Mouse (Mus musculus): ENCODE results near the gene Map3k4. TPM values are rescaled to one million over a fixed set of nuclear protein-coding genes. Genes with fewer than 3 reads are reported as not detected.

Map3k4 gene
- total RNA-seq, 1 experiment = 31.7 TPM

GRCm38 (mm10) chr17:12259957-12260356, 58.6 kb downstream of the Map3k4 start:
- no peak overlapping the region for H3K27ac ChIP-seq (ENCODE audit: insufficient read depth, low read depth, low read length, poor library complexity, severe bottlenecking)
- no peaks in the 10 kb centered on the region for H3K9me3 ChIP-seq (ENCODE audit: control insufficient read depth, insufficient read depth, low read depth, low read length)
- peaks cover 28% of the 10 kb centered on the region; the same call in 1 of the 2 replicates for H3K36me3 ChIP-seq (ENCODE audit: control insufficient read depth, insufficient read depth, low read length, poor library complexity, severe bottlenecking)
- TF ChIP-seq MAFK (IDR thresholded peaks at IDR 0.05; ENCODE audit: insufficient read depth, low read depth, low read length) (no peak), ZNF384 (IDR thresholded peaks at IDR 0.05; ENCODE audit: low read depth, low read length) (no peak), CHD2 (IDR thresholded peaks at IDR 0.05; ENCODE audit: low read depth, low read length) (no peak), HCFC1 (IDR thresholded peaks at IDR 0.05; ENCODE audit: borderline replicate concordance, insufficient read depth, low read length) (no peak), ZC3H11A (IDR thresholded peaks at IDR 0.05; ENCODE audit: borderline replicate concordance, low read depth, low read length) (no peak)
- in situ Hi-C loops (cut with MboI; ENCODE audit: low sequenced_read_pairs in 2 of 2, unreplicated experiment in 2 of 2) = no loop called here
- no peak for DNase-seq (ENCODE audit: low read depth, low spot score)
- H3K4me3 ChIP-seq (ENCODE audit: insufficient read depth in 1 of 2, low read depth in 1 of 2, low read length in 2 of 2, poor library complexity in 1 of 2, severe bottlenecking in 1 of 2) = no peak overlapping the region
- H3K9ac ChIP-seq (ENCODE audit: insufficient read depth, low read depth, low read length, poor library complexity, severe bottlenecking) = no peak overlapping the region
- H3K4me1 ChIP-seq (ENCODE audit: control insufficient read depth in 2 of 2, insufficient read depth in 2 of 2, low read length in 2 of 2, poor library complexity in 1 of 2) = no peaks in the 10 kb centered on the region

GRCm38 (mm10) chr17:12258517-12258916, 60.1 kb downstream of the Map3k4 start:
- H3K9me3 ChIP-seq (ENCODE audit: control insufficient read depth, insufficient read depth, low read depth, low read length) = 0 out of 2 replicates have a peak, but pooled peaks cover 3% of the 10 kb centered on the region
- H3K4me3 ChIP-seq (ENCODE audit: insufficient read depth in 1 of 2, low read depth in 1 of 2, low read length in 2 of 2, poor library complexity in 1 of 2, severe bottlenecking in 1 of 2) = no peak overlapping the region
- H3K36me3 ChIP-seq (ENCODE audit: control insufficient read depth, insufficient read depth, low read length, poor library complexity, severe bottlenecking) = peaks cover 40% of the 10 kb centered on the region
- no peaks in the 10 kb centered on the region for H3K4me1 ChIP-seq (ENCODE audit: control insufficient read depth in 2 of 2, insufficient read depth in 2 of 2, low read length in 2 of 2, poor library complexity in 1 of 2)
- TF ChIP-seq ZC3H11A (IDR thresholded peaks at IDR 0.05; ENCODE audit: borderline replicate concordance, low read depth, low read length) (no peak), CHD2 (IDR thresholded peaks at IDR 0.05; ENCODE audit: low read depth, low read length) (no peak)
- in situ Hi-C loops (cut with MboI; ENCODE audit: low sequenced_read_pairs in 2 of 2, unreplicated experiment in 2 of 2) = no loop called here
- no peak overlapping the region for H3K9ac ChIP-seq (ENCODE audit: insufficient read depth, low read depth, low read length, poor library complexity, severe bottlenecking)
- DNase-seq (ENCODE audit: low read depth, low spot score) = no peak
- H3K27ac ChIP-seq (ENCODE audit: insufficient read depth, low read depth, low read length, poor library complexity, severe bottlenecking) = no peak overlapping the region

- TF ChIP-seq CHD2 (IDR thresholded peaks at IDR 0.05; ENCODE audit: low read depth, low read length) = no peak
- no peak for TF ChIP-seq ZNF384 (IDR thresholded peaks at IDR 0.05; ENCODE audit: low read depth, low read length)
- TF ChIP-seq HCFC1 (IDR thresholded peaks at IDR 0.05; ENCODE audit: borderline replicate concordance, insufficient read depth, low read length) = no peak
- no peak for TF ChIP-seq ZC3H11A (IDR thresholded peaks at IDR 0.05; ENCODE audit: borderline replicate concordance, low read depth, low read length)
- no peak for TF ChIP-seq MAFK (IDR thresholded peaks at IDR 0.05; ENCODE audit: insufficient read depth, low read depth, low read length)
- in situ Hi-C loops (cut with MboI; ENCODE audit: low sequenced_read_pairs in 2 of 2, unreplicated experiment in 2 of 2) = no loop called here
- Histone ChIP-seq H3K4me1 (ENCODE audit: control insufficient read depth in 2 of 2, insufficient read depth in 2 of 2, low read length in 2 of 2, poor library complexity in 1 of 2) (no peaks in the 10 kb centered on the region), H3K27ac (ENCODE audit: insufficient read depth, low read depth, low read length, poor library complexity, severe bottlenecking) (no peak overlapping the region), H3K4me3 (ENCODE audit: insufficient read depth in 1 of 2, low read depth in 1 of 2, low read length in 2 of 2, poor library complexity in 1 of 2, severe bottlenecking in 1 of 2) (no peak overlapping the region), H3K9ac (ENCODE audit: insufficient read depth, low read depth, low read length, poor library complexity, severe bottlenecking) (no peak overlapping the region), H3K9me3 (ENCODE audit: control insufficient read depth, insufficient read depth, low read depth, low read length) (peaks cover 8% of the 10 kb centered on the region; the same call in 1 of the 2 replicates), H3K36me3 (ENCODE audit: control insufficient read depth, insufficient read depth, low read length, poor library complexity, severe bottlenecking) (peaks cover 50% of the 10 kb centered on the region)
- no peak for DNase-seq (ENCODE audit: low read depth, low spot score)
These were observed 62.5 kb downstream of the Map3k4 start for GRCm38 (mm10) chr17:12256142-12256541.

- Histone ChIP-seq H3K36me3 (ENCODE audit: control insufficient read depth, insufficient read depth, low read length, poor library complexity, severe bottlenecking) (peaks cover 54% of the 10 kb centered on the region), H3K9me3 (ENCODE audit: control insufficient read depth, insufficient read depth, low read depth, low read length) (peaks cover 8% of the 10 kb centered on the region; the same call in 1 of the 2 replicates), H3K27ac (ENCODE audit: insufficient read depth, low read depth, low read length, poor library complexity, severe bottlenecking) (no peak overlapping the region), H3K4me3 (ENCODE audit: insufficient read depth in 1 of 2, low read depth in 1 of 2, low read length in 2 of 2, poor library complexity in 1 of 2, severe bottlenecking in 1 of 2) (no peak overlapping the region), H3K9ac (ENCODE audit: insufficient read depth, low read depth, low read length, poor library complexity, severe bottlenecking) (no peak overlapping the region), H3K4me1 (ENCODE audit: control insufficient read depth in 2 of 2, insufficient read depth in 2 of 2, low read length in 2 of 2, poor library complexity in 1 of 2) (no peaks in the 10 kb centered on the region)
- no peak for DNase-seq (ENCODE audit: low read depth, low spot score)
- TF ChIP-seq CHD2 (IDR thresholded peaks at IDR 0.05; ENCODE audit: low read depth, low read length) (no peak), ZC3H11A (IDR thresholded peaks at IDR 0.05; ENCODE audit: borderline replicate concordance, low read depth, low read length) (no peak), ZNF384 (IDR thresholded peaks at IDR 0.05; ENCODE audit: low read depth, low read length) (no peak), HCFC1 (IDR thresholded peaks at IDR 0.05; ENCODE audit: borderline replicate concordance, insufficient read depth, low read length) (no peak), MAFK (IDR thresholded peaks at IDR 0.05; ENCODE audit: insufficient read depth, low read depth, low read length) (no peak)
- in situ Hi-C loops (cut with MboI; ENCODE audit: low sequenced_read_pairs in 2 of 2, unreplicated experiment in 2 of 2) = no loop called here
These were observed 68.0 kb downstream of the Map3k4 start for GRCm38 (mm10) chr17:12250581-12250980.
